Comparison of ENCODE assay signal across 8 mouse cellular contexts in genomic region chr7:60449239-60450073, GRCm38 (mm10).
DNase-seq lines count a peak whose midpoint lies in the region; ATAC-seq lines count a peak whose summit lies in the region.
"Not testable (repeated sequence)": the region's sequence is repeated elsewhere in the genome, so short reads cannot be mapped to it uniquely, and the experiment has no call there.

No protein-coding gene starts in this region.

- H3K9ac ChIP-seq in forebrain, embryonic 14.5 days (ENCODE audit: low read length): peak overlapping the region; percentile 41; the same call in 1 of the 2 replicates
- H3K9ac ChIP-seq in hindbrain, embryonic 14.5 days: peak overlapping the region; percentile 36; the same call in 1 of the 2 replicates
- not testable (repeated sequence) for H3K9ac ChIP-seq in midbrain, embryonic 14.5 days (replicated peaks; ENCODE audit: low read length); neural tube, embryonic 13.5 days

- 59% methylated on average over 2 of the region's 2 CpGs for WGBS in forebrain, embryonic 10.5 days
- 51% methylated on average over 2 of the region's 2 CpGs for WGBS in forebrain, embryonic 14.5 days
- WGBS in hindbrain, embryonic 10.5 days: 64% methylated on average over 2 of the region's 2 CpGs
- WGBS in hindbrain, embryonic 14.5 days: 44% methylated on average over 2 of the region's 2 CpGs
- WGBS in midbrain, embryonic 14.5 days: 46% methylated on average over 2 of the region's 2 CpGs
- WGBS in neural tube, embryonic 13.5 days: 52% methylated on average over 2 of the region's 2 CpGs

- not testable (repeated sequence) for H3K27me3 ChIP-seq in forebrain, embryonic 10.5 days (ENCODE audit: poor library complexity, severe bottlenecking); forebrain, embryonic 14.5 days (replicated peaks; ENCODE audit: control insufficient read depth, insufficient read depth, low read length); hindbrain, embryonic 10.5 days (ENCODE audit: insufficient read depth, poor library complexity, severe bottlenecking); hindbrain, embryonic 14.5 days (ENCODE audit: control insufficient read depth, insufficient read depth, low read length); midbrain, embryonic 14.5 days (ENCODE audit: control insufficient read depth, insufficient read depth, low read length); neural tube, embryonic 13.5 days

- H3K4me3 ChIP-seq in forebrain, embryonic 10.5 days; hindbrain, embryonic 10.5 days; neural tube, embryonic 13.5 days: not testable (repeated sequence)
- H3K4me3 ChIP-seq in forebrain, embryonic 14.5 days (ENCODE audit: low read depth, low read length): 0 out of 2 replicates have a peak overlapping the region, but pooled peaks have one; percentile 4
- peak overlapping the region; percentile 12; the same call in 1 of the 2 replicates for H3K4me3 ChIP-seq in hindbrain, embryonic 14.5 days (replicated peaks; ENCODE audit: low read length)
- peak overlapping the region; percentile 5; the same call in 1 of the 2 replicates for H3K4me3 ChIP-seq in midbrain, embryonic 14.5 days (replicated peaks; ENCODE audit: low read depth, low read length)

- ATAC-seq in forebrain, embryonic 14.5 days: peak; percentile 81
- peak; percentile 75; the same call in 1 of the 2 replicates for ATAC-seq in hindbrain, embryonic 14.5 days (ENCODE audit: low FRiP score)
- ATAC-seq in midbrain, embryonic 14.5 days (ENCODE audit: low FRiP score, low TSS enrichment): peak; percentile 79; the same call in 1 of the 2 replicates
- ATAC-seq in neural tube, embryonic 13.5 days (ENCODE audit: low read depth): not testable (repeated sequence)

- peak overlapping the region; percentile 62; the same call in 1 of the 2 replicates for H3K27ac ChIP-seq in forebrain, embryonic 10.5 days
- peak overlapping the region; percentile 72 for H3K27ac ChIP-seq in forebrain, embryonic 14.5 days (ENCODE audit: low read depth, low read length)
- peak overlapping the region; percentile 53; the same call in 1 of the 2 replicates for H3K27ac ChIP-seq in hindbrain, embryonic 10.5 days
- H3K27ac ChIP-seq in hindbrain, embryonic 14.5 days: peak overlapping the region; percentile 82
- H3K27ac ChIP-seq in midbrain, embryonic 14.5 days (replicated peaks; ENCODE audit: low read depth, low read length): peak overlapping the region; percentile 84
- H3K27ac ChIP-seq in neural tube, embryonic 13.5 days (replicated peaks): 0 out of 2 replicates have a peak overlapping the region, but pooled peaks have one; percentile 38

- H3K9me3 ChIP-seq in forebrain, embryonic 10.5 days; forebrain, embryonic 14.5 days (replicated peaks; ENCODE audit: control insufficient read depth, low read length); hindbrain, embryonic 10.5 days; hindbrain, embryonic 14.5 days (ENCODE audit: control insufficient read depth, low read length); midbrain, embryonic 14.5 days (ENCODE audit: control insufficient read depth, low read length); neural tube, embryonic 13.5 days: not testable (repeated sequence)

- not testable (repeated sequence) for H3K4me1 ChIP-seq in forebrain, embryonic 10.5 days; forebrain, embryonic 14.5 days (ENCODE audit: control insufficient read depth, insufficient read depth, low read length); hindbrain, embryonic 10.5 days (replicated peaks); hindbrain, embryonic 14.5 days (replicated peaks; ENCODE audit: control insufficient read depth, insufficient read depth, low read length); midbrain, embryonic 14.5 days (ENCODE audit: control insufficient read depth, insufficient read depth, low read length); neural tube, embryonic 13.5 days (replicated peaks)

- not testable (repeated sequence) for DNase-seq in forebrain, embryonic 10.5 days (ENCODE audit: extremely low spot score, low spot score); hindbrain, embryonic 10.5 days (ENCODE audit: low spot score)
- peak; percentile 41 for DNase-seq in forebrain, embryonic 14.5 days (ENCODE audit: low spot score)
- DNase-seq in hindbrain, embryonic 14.5 days (ENCODE audit: low spot score): peak; percentile 49
- DNase-seq in mesoderm, embryonic 11.5 days (ENCODE audit: low read depth, low spot score): peak; percentile 0
- peak; percentile 58 for DNase-seq in midbrain, embryonic 14.5 days
- DNase-seq in retina, postnatal 1 day: peak; percentile 8

- not testable (repeated sequence) for H3K36me3 ChIP-seq in forebrain, embryonic 10.5 days (replicated peaks); forebrain, embryonic 14.5 days (ENCODE audit: control insufficient read depth, insufficient read depth, low read length); hindbrain, embryonic 10.5 days; hindbrain, embryonic 14.5 days (replicated peaks; ENCODE audit: control insufficient read depth, insufficient read depth); midbrain, embryonic 14.5 days (ENCODE audit: control insufficient read depth, insufficient read depth, low read length); neural tube, embryonic 13.5 days

- H3K4me2 ChIP-seq in forebrain, embryonic 14.5 days (ENCODE audit: low read length): peak overlapping the region; percentile 31; the same call in 1 of the 2 replicates
- H3K4me2 ChIP-seq in hindbrain, embryonic 14.5 days (replicated peaks): peak overlapping the region; percentile 43
- H3K4me2 ChIP-seq in midbrain, embryonic 14.5 days (ENCODE audit: low read length): peak overlapping the region; percentile 37
- H3K4me2 ChIP-seq in neural tube, embryonic 13.5 days: not testable (repeated sequence)
